Mouse (Mus musculus): ENCODE data around the gene Adam21. TPM values are rescaled to one million over a fixed set of nuclear protein-coding genes. Genes with fewer than 3 reads are reported as not detected.

Adam21 gene
- 0.06 and 0.14 TPM in 2 replicates for polyA plus RNA-seq (2016; fragmentation: Nextera tagmentation; extraction: Ambion mirVana)

GRCm38 (mm10) chr12:81568374-81568773 is at the start of gene Adam21:
TSS of gene Adam21 (minus strand) at chr12:81568474.
- Histone ChIP-seq H3K9ac (no peak within 1 kb of the TSS), H3K27ac (no peak within 1 kb of the TSS), H3K4me3 (no peak within 1 kb of the TSS), H3K36me3 (peaks cover 27% of the 10 kb centered on the region), H3K4me1 (peaks cover 10% of the 10 kb centered on the region), H3K9me3 (replicated peaks) (no peaks in the 10 kb centered on the region), H3K27me3 (replicated peaks) (no peaks in the 10 kb centered on the region), H3K4me2 (peak within 1 kb of the TSS; percentile 10; the same call in 1 of the 2 replicates)
- no peak for ATAC-seq
- WGBS (ENCODE audit: insufficient replicate concordance): 71% methylated on average over 1 of the region's 1 CpGs

DNA sequence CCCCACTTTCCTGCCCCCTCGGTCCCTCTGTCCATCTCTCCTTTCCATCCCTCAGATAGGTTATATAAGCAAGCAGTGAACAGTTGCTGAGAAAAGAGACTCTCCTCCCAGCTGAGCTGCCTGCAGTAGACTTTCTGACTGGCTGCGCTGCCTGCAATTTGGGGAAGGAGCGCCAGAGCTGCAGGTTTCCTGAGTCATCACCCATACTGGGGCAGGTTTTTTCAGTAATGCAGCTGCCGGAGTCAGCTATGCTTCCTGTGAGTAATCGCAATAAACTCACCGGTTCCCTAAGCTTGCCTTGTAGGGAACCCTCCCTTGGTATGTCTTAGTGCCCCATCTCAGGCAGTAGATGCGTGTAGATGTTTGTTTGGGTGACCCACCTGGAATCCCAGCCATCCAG is 48.7 kb upstream of the Adam21 start:
- Histone ChIP-seq H3K4me3 (no peak overlapping the region), H3K9me3 (replicated peaks) (no peaks in the 10 kb centered on the region), H3K36me3 (no peaks in the 10 kb centered on the region), H3K9ac (no peak overlapping the region), H3K27me3 (replicated peaks) (peaks cover 13% of the 10 kb centered on the region; the same call in 1 of the 2 replicates), H3K4me1 (no peaks in the 10 kb centered on the region), H3K4me2 (no peak overlapping the region), H3K27ac (no peak overlapping the region)
- ATAC-seq: no peak
- 52% methylated on average over 7 of the region's 7 CpGs for WGBS (ENCODE audit: insufficient replicate concordance)

- Histone ChIP-seq H3K9me3 (replicated peaks) (no peaks in the 10 kb centered on the region), H3K27ac (no peak overlapping the region), H3K36me3 (no peaks in the 10 kb centered on the region), H3K4me2 (no peak overlapping the region), H3K9ac (no peak overlapping the region), H3K4me1 (no peaks in the 10 kb centered on the region), H3K4me3 (no peak overlapping the region), H3K27me3 (replicated peaks) (peaks cover 13% of the 10 kb centered on the region; the same call in 1 of the 2 replicates)
- 55% methylated on average over 6 of the region's 6 CpGs for WGBS (ENCODE audit: insufficient replicate concordance)
- ATAC-seq: no peak
Observed at GRCm38 (mm10) chr12:81615807-81616206, 47.5 kb upstream of the Adam21 start.

DNA sequence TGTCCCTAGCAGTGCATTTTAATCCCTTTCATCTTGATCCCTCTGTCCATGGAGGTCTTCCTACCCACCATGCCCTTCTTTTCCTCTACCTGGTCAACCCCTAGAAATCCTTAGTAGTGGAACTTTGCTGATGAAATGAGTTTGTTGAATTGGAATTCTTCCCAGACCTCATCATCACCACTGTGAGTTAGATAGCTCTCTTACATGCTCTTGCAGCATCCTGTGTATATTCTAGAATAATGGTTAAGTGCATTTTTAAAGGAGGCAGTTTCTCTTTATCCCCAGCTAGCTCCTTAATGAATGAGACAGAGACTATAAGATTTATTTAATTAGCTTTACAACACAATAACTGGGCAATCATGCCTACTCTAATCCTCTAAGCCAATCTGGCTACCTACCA is 41.2 kb upstream of the Adam21 start:
- H3K4me3 ChIP-seq: no peak overlapping the region
- H3K9me3 ChIP-seq (replicated peaks): no peaks in the 10 kb centered on the region
- H3K4me2 ChIP-seq: no peak overlapping the region
- H3K4me1 ChIP-seq: no peaks in the 10 kb centered on the region
- ATAC-seq: no peak
- H3K27me3 ChIP-seq (replicated peaks): peaks cover 13% of the 10 kb centered on the region; the same call in 1 of the 2 replicates
- H3K9ac ChIP-seq: no peak overlapping the region
- H3K36me3 ChIP-seq: no peaks in the 10 kb centered on the region
- no peak overlapping the region for H3K27ac ChIP-seq

DNA sequence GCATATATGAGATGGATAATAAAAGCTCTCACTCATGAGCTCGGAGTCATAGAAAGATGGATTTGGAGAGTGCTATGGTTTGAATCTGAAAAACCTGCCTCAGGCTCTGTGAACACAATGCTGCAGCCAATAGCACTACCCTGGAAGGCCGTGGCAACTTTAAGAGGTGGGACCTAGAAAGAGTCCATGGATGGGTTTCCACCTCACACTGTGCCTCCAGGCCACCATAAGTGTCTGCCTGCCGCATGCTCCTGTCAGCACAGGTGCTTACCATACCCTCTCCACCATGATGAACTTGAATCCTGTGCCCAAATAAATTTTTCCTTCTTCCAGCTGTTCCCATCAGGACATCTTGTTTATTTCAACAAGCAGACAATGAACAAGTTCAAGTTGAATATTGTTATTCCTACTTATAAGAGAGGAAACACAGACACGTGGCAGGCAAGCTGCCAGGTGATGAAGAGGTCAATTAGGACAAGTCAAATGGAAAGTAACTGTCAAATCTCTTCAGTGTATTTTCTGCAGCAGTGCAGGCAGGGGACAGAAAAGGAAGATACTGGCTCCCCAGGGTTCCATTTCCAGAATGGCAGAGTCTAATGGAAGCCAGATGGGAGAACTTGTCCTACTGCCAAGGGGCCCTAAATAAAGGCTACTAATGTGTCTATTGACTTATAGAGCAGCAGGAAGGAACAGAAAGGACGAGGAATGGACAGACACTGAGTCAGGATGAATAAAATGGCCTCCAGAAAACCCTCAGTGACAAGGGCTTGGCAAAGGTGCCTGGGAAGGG is 36.9 kb upstream of the Adam21 start:
- no peak overlapping the region for H3K9ac ChIP-seq
- H3K27ac ChIP-seq: no peak overlapping the region
- no peaks in the 10 kb centered on the region for H3K4me1 ChIP-seq
- ATAC-seq: no peak
- no peak overlapping the region for H3K4me2 ChIP-seq
- 47% methylated on average over 5 of the region's 5 CpGs for WGBS (ENCODE audit: insufficient replicate concordance)
- no peaks in the 10 kb centered on the region for H3K9me3 ChIP-seq (replicated peaks)
- no peak overlapping the region for H3K4me3 ChIP-seq
- H3K27me3 ChIP-seq (replicated peaks): peaks cover 18% of the 10 kb centered on the region
- H3K36me3 ChIP-seq: no peaks in the 10 kb centered on the region

DNA sequence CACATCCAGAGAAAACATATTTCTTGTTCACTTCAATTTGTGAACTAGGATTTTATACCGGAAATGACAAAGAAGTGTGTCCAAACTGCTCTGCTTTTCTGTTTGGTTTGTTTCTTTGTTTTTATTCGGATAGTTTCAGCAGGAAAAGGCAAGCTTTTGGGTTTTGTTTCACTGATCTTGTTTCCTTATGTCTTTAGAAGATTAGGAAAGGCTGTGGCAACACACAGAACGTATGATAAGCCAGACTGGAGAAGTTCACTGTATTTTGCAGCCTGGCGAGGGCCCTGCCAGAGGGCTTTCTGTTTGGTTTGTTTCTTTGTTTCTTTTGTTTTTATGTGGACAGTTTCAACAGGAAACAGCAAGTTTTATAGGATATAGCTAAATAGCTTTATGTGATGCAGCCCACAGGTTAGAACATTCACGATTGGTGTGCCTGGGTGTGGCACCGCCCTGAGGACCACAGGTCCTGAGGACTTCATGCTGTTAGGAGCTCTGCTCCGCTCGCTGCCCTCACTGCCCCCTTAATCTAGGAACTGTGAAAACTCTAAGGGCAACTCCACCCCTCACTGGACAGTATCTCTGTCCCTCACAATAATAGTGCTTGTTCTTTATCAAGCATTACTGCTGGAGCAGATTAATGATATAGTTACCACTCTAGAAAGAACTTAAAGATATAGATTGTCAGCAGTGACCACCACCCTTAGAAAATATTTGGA is 28.4 kb upstream of the Adam21 start:
- Histone ChIP-seq H3K36me3 (no peaks in the 10 kb centered on the region), H3K4me2 (peak overlapping the region; percentile 48), H3K4me1 (peaks cover 31% of the 10 kb centered on the region), H3K9me3 (replicated peaks) (no peaks in the 10 kb centered on the region), H3K9ac (peak overlapping the region; percentile 22; the same call in 1 of the 2 replicates), H3K27ac (peak overlapping the region; percentile 88), H3K4me3 (no peak overlapping the region), H3K27me3 (replicated peaks) (peaks cover 20% of the 10 kb centered on the region)
- ATAC-seq: peak; percentile 60
- 28% methylated on average over 8 of the region's 8 CpGs for WGBS (ENCODE audit: insufficient replicate concordance)

DNA sequence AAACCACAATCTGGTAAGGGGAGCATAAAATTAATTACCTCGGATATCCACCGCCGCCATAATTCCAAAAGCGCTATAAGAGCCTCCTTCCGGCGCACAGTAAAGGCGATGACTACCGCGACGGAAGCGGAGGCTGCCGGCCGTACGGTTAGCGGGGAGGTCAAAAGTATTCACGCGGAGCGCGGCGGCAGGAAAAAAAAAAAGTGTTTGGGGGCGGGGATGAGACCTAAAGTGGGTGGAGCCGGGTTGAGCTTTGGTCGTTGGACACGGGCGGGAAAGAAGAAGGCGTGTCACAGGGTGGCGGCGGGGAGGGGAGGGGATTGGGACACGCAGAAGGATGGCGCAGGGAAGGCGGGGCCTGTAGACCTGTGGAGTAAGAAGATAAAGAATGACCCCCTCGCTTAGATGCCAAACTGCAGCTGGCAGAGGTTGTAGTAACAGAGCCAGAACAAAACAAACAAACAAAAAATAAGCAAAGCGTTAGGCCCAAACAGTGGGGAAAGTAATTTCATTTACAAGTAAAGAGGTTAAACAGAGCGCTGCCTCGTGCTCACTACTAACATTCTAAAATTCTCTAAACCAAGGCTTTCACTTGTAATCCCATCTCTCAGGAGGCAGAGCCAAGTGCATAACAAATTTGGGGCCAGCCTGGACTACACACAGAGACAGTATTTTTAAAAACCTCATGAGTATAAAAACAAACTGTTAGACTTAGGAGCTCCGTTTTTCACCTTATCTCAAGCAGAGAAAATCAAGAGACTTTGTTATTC is 26.8 kb upstream of the Adam21 start, which contains the start of gene Med6:
Gene Med6, minus strand, starts transcription at position 107 of the 770 bp plus-strand sequence.
- H3K4me3 ChIP-seq: peak within 1 kb of the TSS; percentile 87
- H3K27me3 ChIP-seq (replicated peaks): peaks cover 10% of the 10 kb centered on the region; the same call in 1 of the 2 replicates
- peak within 1 kb of the TSS; percentile 76 for H3K4me2 ChIP-seq
- peak within 1 kb of the TSS; percentile 80 for H3K9ac ChIP-seq
- 2% methylated on average over 36 of the region's 36 CpGs for WGBS (ENCODE audit: insufficient replicate concordance)
- peaks cover 31% of the 10 kb centered on the region for H3K4me1 ChIP-seq
- ATAC-seq: peak; percentile 98
- H3K27ac ChIP-seq: peak within 1 kb of the TSS; percentile 90
- H3K36me3 ChIP-seq: peaks cover 13% of the 10 kb centered on the region
- H3K9me3 ChIP-seq (replicated peaks): no peaks in the 10 kb centered on the region

DNA sequence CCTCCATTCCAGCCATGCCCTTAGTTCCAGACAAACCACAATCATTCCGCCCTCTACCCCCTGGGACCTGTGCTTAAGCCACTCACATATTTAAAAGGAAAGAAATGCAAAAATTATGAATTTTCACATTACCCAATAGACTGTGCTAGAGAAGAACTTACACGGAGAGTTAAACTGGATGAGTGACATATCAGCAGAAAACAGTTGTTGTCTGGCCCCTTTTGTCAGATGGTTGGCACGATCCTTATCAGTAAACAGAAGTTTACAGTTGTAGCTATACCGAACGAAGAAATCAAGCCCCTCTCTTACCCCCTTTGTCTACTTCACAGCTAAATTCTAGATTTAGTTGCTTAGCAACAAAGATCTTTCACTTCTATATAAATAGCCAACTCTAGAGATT is 343 bp downstream of the Adam21 start:
- peak overlapping the region; percentile 10; the same call in 1 of the 2 replicates for H3K4me2 ChIP-seq
- peaks cover 24% of the 10 kb centered on the region for H3K36me3 ChIP-seq
- no peak overlapping the region for H3K9ac ChIP-seq
- H3K4me1 ChIP-seq: peaks cover 10% of the 10 kb centered on the region
- no peak overlapping the region for H3K4me3 ChIP-seq
- H3K27me3 ChIP-seq (replicated peaks): no peaks in the 10 kb centered on the region
- no peaks in the 10 kb centered on the region for H3K9me3 ChIP-seq (replicated peaks)
- WGBS (ENCODE audit: insufficient replicate concordance): 36% methylated on average over 5 of the region's 5 CpGs
- no peak overlapping the region for H3K27ac ChIP-seq
- ATAC-seq: 0 out of 2 replicates have a peak, but pooled peaks have one; percentile 44

- Histone ChIP-seq H3K4me1 (peaks cover 10% of the 10 kb centered on the region), H3K9ac (no peak overlapping the region), H3K36me3 (no peaks in the 10 kb centered on the region), H3K27ac (no peak overlapping the region), H3K27me3 (replicated peaks) (no peaks in the 10 kb centered on the region), H3K4me3 (no peak overlapping the region), H3K4me2 (no peak overlapping the region), H3K9me3 (replicated peaks) (no peaks in the 10 kb centered on the region)
- WGBS (ENCODE audit: insufficient replicate concordance): 88% methylated on average over 3 of the region's 3 CpGs
- ATAC-seq: no peak
Observed at GRCm38 (mm10) chr12:81564173-81564572, 4.1 kb downstream of the Adam21 start.

GRCm38 (mm10) chr12:81549286-81549685 is 19.0 kb downstream of the Adam21 start:
- H3K4me1 ChIP-seq: no peaks in the 10 kb centered on the region
- no peak for ATAC-seq
- no peaks in the 10 kb centered on the region for H3K9me3 ChIP-seq (replicated peaks)
- no peaks in the 10 kb centered on the region for H3K36me3 ChIP-seq
- WGBS (ENCODE audit: insufficient replicate concordance): 76% methylated on average over 3 of the region's 3 CpGs
- no peak overlapping the region for H3K4me2 ChIP-seq
- H3K4me3 ChIP-seq: no peak overlapping the region
- H3K27ac ChIP-seq: no peak overlapping the region
- H3K27me3 ChIP-seq (replicated peaks): no peaks in the 10 kb centered on the region
- H3K9ac ChIP-seq: no peak overlapping the region

- Histone ChIP-seq H3K4me2 (no peak overlapping the region), H3K9ac (no peak overlapping the region), H3K27ac (no peak overlapping the region), H3K27me3 (replicated peaks) (no peaks in the 10 kb centered on the region), H3K36me3 (no peaks in the 10 kb centered on the region), H3K4me3 (no peak overlapping the region), H3K9me3 (replicated peaks) (no peaks in the 10 kb centered on the region), H3K4me1 (no peaks in the 10 kb centered on the region)
- no peak for ATAC-seq
- WGBS (ENCODE audit: insufficient replicate concordance): 30% methylated on average over 4 of the region's 4 CpGs
Observed at GRCm38 (mm10) chr12:81547163-81547562, 21.1 kb downstream of the Adam21 start.

Data from liver, embryonic 12.5 days (tissue).